ENCODE assay signal across 13 mouse cellular contexts in the genomic region with DNA sequence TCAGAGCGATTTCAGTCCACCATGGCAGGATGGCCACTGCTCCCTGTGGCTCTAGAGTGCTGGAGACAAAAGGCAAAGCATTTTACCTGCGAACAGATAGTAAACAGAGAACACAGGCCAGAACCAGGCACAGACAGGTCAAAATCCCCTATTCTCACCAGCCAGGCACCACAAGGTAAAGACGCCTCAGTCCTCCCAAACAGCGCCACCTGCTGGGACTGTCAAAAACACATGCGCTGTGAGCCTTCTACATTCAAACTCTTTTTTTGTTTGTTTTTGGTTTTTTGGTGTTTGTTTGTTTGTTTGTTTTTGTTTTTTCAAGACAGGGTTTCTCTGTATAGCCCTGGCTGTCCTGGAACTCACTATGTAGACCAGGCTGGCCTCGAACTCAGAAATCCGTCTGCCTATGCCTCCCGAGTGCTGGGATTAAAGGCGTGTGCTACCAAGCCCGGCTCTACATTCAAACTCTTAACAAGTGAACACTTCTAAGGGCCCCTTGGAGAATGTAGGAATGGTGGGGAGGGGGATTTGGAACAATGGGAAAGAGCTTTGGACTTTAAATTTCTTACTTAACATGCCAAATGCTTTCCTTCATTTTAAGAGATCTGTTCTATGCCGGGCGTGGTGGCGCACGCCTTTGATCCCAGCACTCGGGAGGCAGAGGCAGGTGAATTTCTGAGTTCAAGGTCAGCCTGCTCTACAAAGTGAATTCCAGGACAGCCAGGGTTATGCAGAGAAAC. TPM values are rescaled to one million over a fixed set of nuclear protein-coding genes. Genes with fewer than 3 reads are reported as not detected.
DNase-seq lines count a peak whose midpoint lies in the region; ATAC-seq and TF ChIP-seq lines count a peak whose summit lies in the region.
"Had no signal": no experiment of that assay in that cellular context is flagged by ENCODE, and none has a peak within 500 bp of the region (broad histone marks: within the 10 kb centered on the region; RNA-seq: fewer than 3 reads in every experiment).

No protein-coding gene starts in this region.

- no peaks in the 10 kb centered on the region for H3K27me3 ChIP-seq in liver, adult 2 months (ENCODE audit: control insufficient read depth, insufficient read depth, low read length)
- H3K27me3 ChIP-seq in liver, embryonic 12.5 days (replicated peaks), result 0 out of 2 replicates have a peak, but pooled peaks cover 5% of the 10 kb centered on the region
- no peaks in the 10 kb centered on the region for H3K27me3 ChIP-seq in stomach, postnatal 0 days (ENCODE audit: control insufficient read depth, insufficient read depth, low read length)
- no peaks in the 10 kb centered on the region for H3K27me3 ChIP-seq in forebrain, embryonic 16.5 days (replicated peaks; ENCODE audit: control insufficient read depth, insufficient read depth, low read length)
- H3K27me3 ChIP-seq: forebrain, embryonic 15.5 days had no signal

- H3K79me2 ChIP-seq in liver, adult 2 months (ENCODE audit: control insufficient read depth, insufficient read depth, low read length), result no peaks in the 10 kb centered on the region

- no peak overlapping the region for H3K27ac ChIP-seq in liver, adult 2 months (replicated peaks; ENCODE audit: insufficient read depth, low read depth, low read length)
- H3K27ac ChIP-seq in liver, embryonic 12.5 days, result no peak overlapping the region
- H3K27ac ChIP-seq in bone marrow, adult 2 months (ENCODE audit: control insufficient read depth, insufficient read depth, low read depth, low read length, poor library complexity), result no peak overlapping the region
- no peak overlapping the region for H3K27ac ChIP-seq in stomach, postnatal 0 days (replicated peaks)
- H3K27ac ChIP-seq in forebrain, embryonic 16.5 days (ENCODE audit: low read length), result no peak overlapping the region
- H3K27ac ChIP-seq: forebrain, embryonic 15.5 days; heart, embryonic 13.5 days had no signal

- H3K4me2 ChIP-seq in liver, embryonic 12.5 days, result no peak overlapping the region
- H3K4me2 ChIP-seq in stomach, postnatal 0 days (replicated peaks; ENCODE audit: low read depth), result no peak overlapping the region
- no peak overlapping the region for H3K4me2 ChIP-seq in forebrain, embryonic 16.5 days (ENCODE audit: low read length)
- H3K4me2 ChIP-seq: forebrain, embryonic 15.5 days had no signal

- peak; percentile 7 for DNase-seq in adrenal gland, adult 2 months
- DNase-seq in adrenal gland, adult 8-10 months, result no peak
- no peak for DNase-seq in liver, adult 2 months (ENCODE audit: extremely low read depth, low read depth, low spot score)
- no peak for DNase-seq in stomach, postnatal 0 days (ENCODE audit: low spot score)
- DNase-seq: embryo, embryonic 11 days; layer of hippocampus, postnatal 36 days had no signal

- TF ChIP-seq EP300 in stomach, postnatal 0 days (optimal IDR thresholded peaks at IDR 0.05), result no peak

- ATAC-seq in liver, embryonic 12.5 days, result no peak
- no peak for ATAC-seq in stomach, postnatal 0 days (ENCODE audit: low FRiP score, low TSS enrichment)
- ATAC-seq in forebrain, embryonic 16.5 days, result no peak
- ATAC-seq in cerebellum, adult (ENCODE audit: insufficient number of reproducible peaks, low FRiP score, low TSS enrichment), result no peak
- ATAC-seq: forebrain, embryonic 15.5 days; inflammation-experienced regulatory T-cells, adult 6 months had no signal

- WGBS in liver, adult 2 months, result 91% methylated on average over 15 of the region's 15 CpGs
- 80% methylated on average over 15 of the region's 15 CpGs for WGBS in liver, embryonic 12.5 days (ENCODE audit: insufficient replicate concordance)
- 87% methylated on average over 15 of the region's 15 CpGs for WGBS in bone marrow, adult 2 months
- WGBS in stomach, postnatal 0 days, result 91% methylated on average over 15 of the region's 15 CpGs
- 90% methylated on average over 15 of the region's 15 CpGs for WGBS in forebrain, embryonic 16.5 days

- H3K36me3 ChIP-seq in liver, adult 2 months (ENCODE audit: control insufficient read depth, insufficient read depth, low read length), result no peaks in the 10 kb centered on the region
- H3K36me3 ChIP-seq in liver, embryonic 12.5 days, result no peaks in the 10 kb centered on the region
- H3K36me3 ChIP-seq in stomach, postnatal 0 days (ENCODE audit: control insufficient read depth, insufficient read depth, low read length), result no peaks in the 10 kb centered on the region
- H3K36me3 ChIP-seq in forebrain, embryonic 16.5 days (ENCODE audit: control insufficient read depth, insufficient read depth), result no peaks in the 10 kb centered on the region
- H3K36me3 ChIP-seq: forebrain, embryonic 15.5 days; heart, embryonic 13.5 days had no signal

- H3K9ac ChIP-seq in liver, adult 2 months (ENCODE audit: low read depth, low read length), result no peak overlapping the region
- no peak overlapping the region for H3K9ac ChIP-seq in liver, embryonic 12.5 days
- H3K9ac ChIP-seq in stomach, postnatal 0 days (ENCODE audit: low read length), result no peak overlapping the region
- no peak overlapping the region for H3K9ac ChIP-seq in forebrain, embryonic 16.5 days (replicated peaks; ENCODE audit: low read depth, low read length)
- H3K9ac ChIP-seq: forebrain, embryonic 15.5 days; heart, embryonic 13.5 days had no signal

- peak; percentile 42 for TF ChIP-seq CTCF in liver, adult 2 months (IDR thresholded peaks at IDR 0.05; ENCODE audit: low read depth, low read length)
- peak; percentile 68 for TF ChIP-seq CTCF in bone marrow, adult 2 months (IDR thresholded peaks at IDR 0.05; ENCODE audit: control insufficient read depth, insufficient read depth, low read length)
- peak; percentile 54 for TF ChIP-seq CTCF in stomach, postnatal 0 days (IDR thresholded peaks at IDR 0.05; ENCODE audit: low read depth)

- H3K4me3 ChIP-seq in liver, adult 2 months (ENCODE audit: insufficient read depth, low read depth, low read length), result no peak overlapping the region
- no peak overlapping the region for H3K4me3 ChIP-seq in liver, embryonic 12.5 days
- H3K4me3 ChIP-seq in bone marrow, adult 2 months (replicated peaks; ENCODE audit: control insufficient read depth, low read depth, low read length), result no peak overlapping the region
- no peak overlapping the region for H3K4me3 ChIP-seq in stomach, postnatal 0 days (ENCODE audit: low read depth, low read length)
- no peak overlapping the region for H3K4me3 ChIP-seq in forebrain, embryonic 16.5 days (replicated peaks; ENCODE audit: low read length)
- H3K4me3 ChIP-seq: forebrain, embryonic 15.5 days; heart, embryonic 13.5 days had no signal

- no peaks in the 10 kb centered on the region for H3K4me1 ChIP-seq in liver, adult 2 months (ENCODE audit: control insufficient read depth, insufficient read depth, low read length)
- no peaks in the 10 kb centered on the region for H3K4me1 ChIP-seq in liver, embryonic 12.5 days
- H3K4me1 ChIP-seq in bone marrow, adult 2 months (ENCODE audit: control insufficient read depth, insufficient read depth, low read length), result no peaks in the 10 kb centered on the region; the same call in 1 of the 2 replicates
- no peaks in the 10 kb centered on the region for H3K4me1 ChIP-seq in stomach, postnatal 0 days (replicated peaks; ENCODE audit: control insufficient read depth, insufficient read depth)
- 0 out of 2 replicates have a peak, but pooled peaks cover 4% of the 10 kb centered on the region for H3K4me1 ChIP-seq in forebrain, embryonic 16.5 days (replicated peaks; ENCODE audit: control insufficient read depth, insufficient read depth, low read length)

- no peak for TF ChIP-seq POLR2A in liver, adult 2 months (IDR thresholded peaks at IDR 0.05; ENCODE audit: extremely low read depth, insufficient read depth, low read length)
- TF ChIP-seq POLR2A in bone marrow, adult 2 months (IDR thresholded peaks at IDR 0.05; ENCODE audit: borderline replicate concordance, control insufficient read depth, low read depth, low read length), result no peak

- no peaks in the 10 kb centered on the region for H3K9me3 ChIP-seq in liver, embryonic 12.5 days (replicated peaks)
- no peaks in the 10 kb centered on the region for H3K9me3 ChIP-seq in stomach, postnatal 0 days (ENCODE audit: control insufficient read depth, low read length)
- no peaks in the 10 kb centered on the region for H3K9me3 ChIP-seq in forebrain, embryonic 16.5 days (ENCODE audit: control insufficient read depth, low read length)
- H3K9me3 ChIP-seq: forebrain, embryonic 15.5 days; heart, embryonic 13.5 days had no signal

RNA-seq across cellular contexts. Expression of a gene that starts 58.2 kb away (rescaled TPM):
- 10 to 100 TPM; 24.7 to 32.7 TPM for total RNA-seq in adrenal gland, adult 2 months (2021)
- 10.5 and 12.1 TPM in 2 replicates for polyA plus RNA-seq in adrenal gland, adult 2 months (2012; rRNA removed)
- 10 to 100 TPM; 20.7 to 30.5 (median 28.0) TPM for total RNA-seq in adrenal gland, adult 8-10 months (2022)
- 5.3 and 7.7 TPM in 2 replicates for total RNA-seq in liver, adult 2 months (2014; rRNA removed)
- polyA plus RNA-seq in liver, adult 2 months (2012; rRNA removed), result 10.3 and 11.9 TPM in 2 replicates
- polyA plus RNA-seq in liver, embryonic 12.5 days (2016; fragmentation: Nextera tagmentation; extraction: Ambion mirVana), result 120 and 122 TPM in 2 replicates
- polyA plus RNA-seq in bone marrow, adult 2 months (2011; ENCODE audit: insufficient read depth, insufficient read length, low replicate concordance, missing spikeins), result 251 and 531 TPM in 2 replicates
- 27.3 and 34.9 TPM in 2 replicates for polyA plus RNA-seq in stomach, postnatal 0 days (2015; fragmentation: Nextera tagmentation; extraction: Ambion mirVana)
- polyA plus RNA-seq in forebrain, embryonic 16.5 days (2015; fragmentation: Nextera tagmentation; extraction: Ambion mirVana), result 18.5 and 20.6 TPM in 2 replicates
